Comparison of ENCODE assay signal across 8 mouse cellular contexts in the genomic region with DNA sequence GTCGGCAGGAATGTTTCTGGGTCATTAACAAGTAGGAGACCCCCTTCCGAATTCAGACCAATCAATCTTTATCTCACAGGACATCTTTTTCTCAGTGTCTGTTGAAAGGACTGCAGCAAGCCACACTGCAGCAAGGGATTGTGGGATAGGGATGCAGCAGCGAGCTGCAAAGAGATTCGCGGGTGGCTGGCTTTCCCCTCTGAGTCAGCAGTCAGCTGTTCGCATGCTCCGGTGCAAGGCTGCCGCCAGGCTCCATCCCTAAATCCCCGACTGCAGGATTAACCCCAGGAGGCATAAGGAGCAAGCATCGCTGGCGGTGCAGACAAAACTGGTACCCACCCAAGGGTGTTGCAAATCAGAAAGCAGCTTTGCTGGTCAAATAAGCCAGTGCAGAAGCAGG. TPM values are rescaled to one million over a fixed set of nuclear protein-coding genes. Genes with fewer than 3 reads are reported as not detected.
DNase-seq lines count a peak whose midpoint lies in the region; ATAC-seq and TF ChIP-seq lines count a peak whose summit lies in the region.

No protein-coding gene starts in this region.

- peak overlapping the region; percentile 93 for H3K4me2 ChIP-seq in heart, embryonic 14.5 days (ENCODE audit: low read length)
- H3K4me2 ChIP-seq in liver, embryonic 13.5 days: peak overlapping the region; percentile 49
- H3K4me2 ChIP-seq in neural tube, embryonic 11.5 days (ENCODE audit: low read depth): peak overlapping the region; percentile 70

- H3K79me2 ChIP-seq in C2C12 (ENCODE audit: control insufficient read depth, insufficient read depth): no peaks in the 10 kb centered on the region

- peak overlapping the region; percentile 54 for H3ac ChIP-seq in C2C12 (ENCODE audit: control insufficient read depth, insufficient read length, low read depth)

- ATAC-seq in heart, embryonic 14.5 days (ENCODE audit: insufficient number of reproducible peaks, insufficient read depth, low FRiP score, low read depth): no peak; the same call in 1 of the 2 replicates
- no peak for ATAC-seq in liver, embryonic 13.5 days (ENCODE audit: low read depth)
- peak; percentile 76 for ATAC-seq in neural tube, embryonic 11.5 days (ENCODE audit: insufficient read depth, low FRiP score, low TSS enrichment)

- 0% methylated on average over 11 of the region's 11 CpGs for WGBS in heart, embryonic 14.5 days
- WGBS in liver, embryonic 13.5 days (ENCODE audit: insufficient replicate concordance): 2% methylated on average over 11 of the region's 11 CpGs
- 2% methylated on average over 11 of the region's 11 CpGs for WGBS in neural tube, embryonic 11.5 days

- peak overlapping the region; percentile 62 for H3K9ac ChIP-seq in heart, embryonic 14.5 days (ENCODE audit: low read length)
- H3K9ac ChIP-seq in liver, embryonic 13.5 days: no peak overlapping the region
- peak overlapping the region; percentile 65 for H3K9ac ChIP-seq in neural tube, embryonic 11.5 days (ENCODE audit: low read length)

- H3K4me3 ChIP-seq in C2C12 (ENCODE audit: insufficient read depth, poor library complexity, severe bottlenecking): peak overlapping the region; percentile 34
- peak overlapping the region; percentile 85 for H3K4me3 ChIP-seq in embryonic fibroblast, embryonic 13.5 days (ENCODE audit: insufficient read depth, low read length)
- peak overlapping the region; percentile 52 to 58 for H3K4me3 ChIP-seq in heart, embryonic 14.5 days (ENCODE audit: control insufficient read depth in 1 of 2, insufficient read depth in 1 of 2, low read depth in 1 of 2, low read length in 2 of 2)
- peak overlapping the region; percentile 30 for H3K4me3 ChIP-seq in liver, embryonic 13.5 days (replicated peaks)
- peak overlapping the region; percentile 50 for H3K4me3 ChIP-seq in neural tube, embryonic 11.5 days (ENCODE audit: low read depth, low read length)

- no peaks in the 10 kb centered on the region for H3K9me3 ChIP-seq in heart, embryonic 14.5 days (ENCODE audit: control insufficient read depth, low read length)
- no peaks in the 10 kb centered on the region for H3K9me3 ChIP-seq in liver, embryonic 13.5 days (replicated peaks)
- H3K9me3 ChIP-seq in neural tube, embryonic 11.5 days (ENCODE audit: control insufficient read depth, low read length): no peaks in the 10 kb centered on the region

- H3K27me3 ChIP-seq in C2C12 (ENCODE audit: control insufficient read depth, insufficient read depth, insufficient read length): no peaks in the 10 kb centered on the region
- H3K27me3 ChIP-seq in heart, embryonic 14.5 days (ENCODE audit: control insufficient read depth, insufficient read depth, low read length): no peaks in the 10 kb centered on the region; the same call in 1 of the 2 replicates
- peaks cover 47% of the 10 kb centered on the region for H3K27me3 ChIP-seq in liver, embryonic 13.5 days
- H3K27me3 ChIP-seq in neural tube, embryonic 11.5 days (ENCODE audit: control insufficient read depth, insufficient read depth, low read length): no peaks in the 10 kb centered on the region

- no peaks in the 10 kb centered on the region for H3K79me3 ChIP-seq in C2C12 (ENCODE audit: low read depth)

- no peaks in the 10 kb centered on the region for H3K36me3 ChIP-seq in C2C12 (ENCODE audit: control insufficient read depth, insufficient read depth)
- no peaks in the 10 kb centered on the region for H3K36me3 ChIP-seq in heart, embryonic 14.5 days (ENCODE audit: control insufficient read depth, insufficient read depth, low read length)
- H3K36me3 ChIP-seq in liver, embryonic 13.5 days: no peaks in the 10 kb centered on the region
- H3K36me3 ChIP-seq in neural tube, embryonic 11.5 days (ENCODE audit: control insufficient read depth, insufficient read depth, low read length): no peaks in the 10 kb centered on the region

- no peak for TF ChIP-seq CTCF in C2C12 (IDR thresholded peaks at IDR 0.05; ENCODE audit: control insufficient read depth, insufficient read depth, insufficient read length)
- no peak for TF ChIP-seq CTCF in embryonic fibroblast, embryonic 13.5 days (IDR thresholded peaks at IDR 0.05; ENCODE audit: borderline replicate concordance, insufficient read depth, low read length)

- H3K27ac ChIP-seq in embryonic fibroblast, embryonic 13.5 days (ENCODE audit: insufficient read depth, low read length): peak overlapping the region; percentile 69
- H3K27ac ChIP-seq in heart, embryonic 14.5 days (replicated peaks in 1 of 2; ENCODE audit: control insufficient read depth in 1 of 2, insufficient read depth in 1 of 2, low read depth in 2 of 2, low read length in 2 of 2): no peak overlapping the region
- H3K27ac ChIP-seq in liver, embryonic 13.5 days: no peak overlapping the region
- peak overlapping the region; percentile 88 for H3K27ac ChIP-seq in neural tube, embryonic 11.5 days (ENCODE audit: low read depth, low read length)

- H3K4me1 ChIP-seq in embryonic fibroblast, embryonic 13.5 days (ENCODE audit: control insufficient read depth, insufficient read depth, low read length): peaks cover 6% of the 10 kb centered on the region; the same call in 1 of the 2 replicates
- peaks cover 2 to 10% of the 10 kb centered on the region in 2 experiments; a peak in 1 of 4 replicates for H3K4me1 ChIP-seq in heart, embryonic 14.5 days (ENCODE audit: control insufficient read depth in 2 of 2, insufficient read depth in 2 of 2, low read length in 2 of 2)
- H3K4me1 ChIP-seq in liver, embryonic 13.5 days (replicated peaks): peaks cover 6% of the 10 kb centered on the region
- H3K4me1 ChIP-seq in neural tube, embryonic 11.5 days (ENCODE audit: control insufficient read depth, insufficient read depth, low read length): peaks cover 20% of the 10 kb centered on the region

- peak; percentile 75 for TF ChIP-seq POLR2A in embryonic fibroblast, embryonic 13.5 days (IDR thresholded peaks at IDR 0.05; ENCODE audit: low read depth, low read length)

- DNase-seq in adrenal gland, postnatal 36 days: peak; percentile 79 to 84
- DNase-seq in kidney, postnatal 14 days: peak; percentile 61
- DNase-seq in liver, embryonic 13.5 days: no peak
- peak; percentile 78 for DNase-seq in neural tube, embryonic 11.5 days (ENCODE audit: low spot score)
- peak; percentile 22 for DNase-seq in thymus, postnatal 4 days

TF ChIP-seq in C2C12, 6 proteins besides CTCF, POLR2A, EP300 and RAD21:
- no peak for TF ChIP-seq CEBPB (IDR thresholded peaks at IDR 0.05; ENCODE audit: low read depth)
- no peak for TF ChIP-seq MYOG (IDR thresholded peaks at IDR 0.05; ENCODE audit: control insufficient read depth, extremely low read depth, insufficient read length)
- peak; percentile 35 for TF ChIP-seq MYOD1 (IDR thresholded peaks at IDR 0.05; ENCODE audit: control insufficient read depth, insufficient read length, low read depth)
- TF ChIP-seq FOSL1 (IDR thresholded peaks at IDR 0.05; ENCODE audit: insufficient read depth, low read length, poor library complexity, severe bottlenecking): no peak

RNA-seq across cellular contexts. Expression of a gene that starts 46.8 kb away (rescaled TPM):
- 0.08 TPM for polyA plus RNA-seq in C2C12 (2012; fragmentation: generic; extraction: Trizol)
- under 1 TPM in 1 of 2 experiments, not detected in 1; 0.50 TPM for total RNA-seq in adrenal gland, postnatal 36 days (2021)
- polyA plus RNA-seq in embryonic fibroblast, embryonic 13.5 days (2011; ENCODE audit: insufficient read length, low read depth, missing spikeins): not detected in 2 replicates
- polyA plus RNA-seq in heart, embryonic 14.5 days (2014; fragmentation: Nextera tagmentation; extraction: Ambion mirVana): 0.32 and 0.39 TPM in 2 replicates
- polyA plus RNA-seq in liver, embryonic 13.5 days (2015; fragmentation: Nextera tagmentation; extraction: Ambion mirVana): 0.17 TPM in 1 of 2 replicates, not detected in the other
- polyA plus RNA-seq in neural tube, embryonic 11.5 days (2014; fragmentation: Nextera tagmentation; extraction: Ambion mirVana): 0.76 and 0.95 TPM in 2 replicates

Comparison
In these comparisons a context has a peak if more than half of its experiments do, and no peak if none do; other contexts are left out.
1. H3K4me3 ChIP-seq: peak in every context shown above with its lines; median percentile 85 in embryonic fibroblast, embryonic 13.5 days; 55 in heart, embryonic 14.5 days; 50 in neural tube, embryonic 11.5 days; 34 in C2C12; 30 in liver, embryonic 13.5 days.
2. H3K27ac ChIP-seq: peak in embryonic fibroblast, embryonic 13.5 days (single experiment) and neural tube, embryonic 11.5 days (single experiment); none in heart, embryonic 14.5 days (0 of 2) and liver, embryonic 13.5 days (single experiment).
3. Peak in every context shown above with its lines, with median percentiles within 50 percentile points of each other: H3K4me2 ChIP-seq.